ENCODE assay signal across 23 mouse cellular contexts in genomic region chr19:45394078-45394477, GRCm38 (mm10). TPM values are rescaled to one million over a fixed set of nuclear protein-coding genes. Genes with fewer than 3 reads are reported as not detected.
DNase-seq lines count a peak whose midpoint lies in the region; ATAC-seq and TF ChIP-seq lines count a peak whose summit lies in the region.
"Had no signal": no experiment of that assay in that cellular context is flagged by ENCODE, and none has a peak within 500 bp of the region (broad histone marks: within the 10 kb centered on the region; RNA-seq: fewer than 3 reads in every experiment).

No protein-coding gene starts in this region.

- ATAC-seq in hindbrain, embryonic 13.5 days (ENCODE audit: low FRiP score) = no peak
- ATAC-seq in hindbrain, embryonic 16.5 days = no peak
- ATAC-seq in midbrain, embryonic 16.5 days = no peak
- ATAC-seq: CD4-positive, CD25-positive, alpha-beta regulatory T cell, adult 4 months; forebrain, embryonic 13.5 days; forebrain, embryonic 15.5 days; forebrain, postnatal 0 days had no signal

- WGBS in hindbrain, embryonic 13.5 days = 77% methylated on average over 7 of the region's 7 CpGs
- WGBS in hindbrain, embryonic 16.5 days = 72% methylated on average over 7 of the region's 7 CpGs
- 80% methylated on average over 7 of the region's 7 CpGs for WGBS in midbrain, embryonic 16.5 days
- 88% methylated on average over 7 of the region's 7 CpGs for WGBS in midbrain, embryonic 10.5 days

- no peak for TF ChIP-seq RAD21 in MEL (IDR thresholded peaks at IDR 0.05; ENCODE audit: low read depth, low read length)

- H3K4me3 ChIP-seq in hindbrain, embryonic 13.5 days = no peak overlapping the region
- no peak overlapping the region for H3K4me3 ChIP-seq in hindbrain, embryonic 16.5 days (ENCODE audit: low read length)
- no peak overlapping the region for H3K4me3 ChIP-seq in midbrain, embryonic 16.5 days (ENCODE audit: low read depth, low read length)
- no peak overlapping the region for H3K4me3 ChIP-seq in midbrain, embryonic 10.5 days
- no peak overlapping the region for H3K4me3 ChIP-seq in MEL (ENCODE audit: control insufficient read depth in 1 of 2, insufficient read depth in 1 of 2, low read depth in 2 of 2, low read length in 2 of 2)
- H3K4me3 ChIP-seq: embryonic facial prominence, embryonic 10.5 days; embryonic facial prominence, embryonic 12.5 days; forebrain, embryonic 13.5 days; forebrain, embryonic 15.5 days had no signal

- H3K4me2 ChIP-seq in hindbrain, embryonic 13.5 days = no peak overlapping the region
- H3K4me2 ChIP-seq in hindbrain, embryonic 16.5 days (ENCODE audit: low read length) = no peak overlapping the region
- H3K4me2 ChIP-seq in midbrain, embryonic 16.5 days (ENCODE audit: low read length) = no peak overlapping the region
- H3K4me2 ChIP-seq: embryonic facial prominence, embryonic 12.5 days; forebrain, embryonic 13.5 days; forebrain, embryonic 15.5 days had no signal

- TF ChIP-seq EP300 in MEL (IDR thresholded peaks at IDR 0.05; ENCODE audit: low read depth in 1 of 2, low read length in 2 of 2) = no peak

- H3K27ac ChIP-seq in hindbrain, embryonic 13.5 days = peak overlapping the region; percentile 26; the same call in 1 of the 2 replicates
- no peak overlapping the region for H3K27ac ChIP-seq in hindbrain, embryonic 16.5 days (ENCODE audit: low read depth, low read length)
- H3K27ac ChIP-seq in midbrain, embryonic 16.5 days (ENCODE audit: low read length) = 0 out of 2 replicates have a peak overlapping the region, but pooled peaks have one; percentile 2
- no peak overlapping the region for H3K27ac ChIP-seq in midbrain, embryonic 10.5 days (replicated peaks)
- H3K27ac ChIP-seq in MEL (ENCODE audit: control insufficient read depth, low read depth, low read length) = no peak overlapping the region
- H3K27ac ChIP-seq: embryonic facial prominence, embryonic 10.5 days; embryonic facial prominence, embryonic 12.5 days; forebrain, embryonic 13.5 days; forebrain, embryonic 15.5 days had no signal

- no peak for TF ChIP-seq CTCF in MEL (IDR thresholded peaks at IDR 0.05 in 2 of 3, conservative IDR thresholded peaks at IDR 0.05 in 1 of 3; ENCODE audit: control insufficient read depth in 1 of 3, insufficient read depth in 1 of 3, low read depth in 2 of 3, low read length in 3 of 3, poor library complexity in 1 of 3, severe bottlenecking in 1 of 3)

- peaks cover 5% of the 10 kb centered on the region for H3K4me1 ChIP-seq in hindbrain, embryonic 13.5 days (replicated peaks)
- no peaks in the 10 kb centered on the region; the same call in 1 of the 2 replicates for H3K4me1 ChIP-seq in hindbrain, embryonic 16.5 days (ENCODE audit: control insufficient read depth, insufficient read depth, low read depth, low read length)
- no peaks in the 10 kb centered on the region for H3K4me1 ChIP-seq in midbrain, embryonic 16.5 days (ENCODE audit: control insufficient read depth, insufficient read depth, low read length)
- H3K4me1 ChIP-seq in midbrain, embryonic 10.5 days = 0 out of 2 replicates have a peak, but pooled peaks cover 3% of the 10 kb centered on the region
- no peaks in the 10 kb centered on the region for H3K4me1 ChIP-seq in MEL (ENCODE audit: control insufficient read depth in 1 of 2, insufficient read depth in 2 of 2, low read length in 2 of 2)
- H3K4me1 ChIP-seq: embryonic facial prominence, embryonic 10.5 days; embryonic facial prominence, embryonic 12.5 days; forebrain, embryonic 13.5 days; forebrain, embryonic 15.5 days had no signal

- no peaks in the 10 kb centered on the region for H3K27me3 ChIP-seq in hindbrain, embryonic 13.5 days
- no peaks in the 10 kb centered on the region for H3K27me3 ChIP-seq in hindbrain, embryonic 16.5 days (replicated peaks; ENCODE audit: control insufficient read depth, insufficient read depth, low read length)
- no peaks in the 10 kb centered on the region for H3K27me3 ChIP-seq in midbrain, embryonic 16.5 days (ENCODE audit: control insufficient read depth, insufficient read depth, low read depth, low read length)
- no peaks in the 10 kb centered on the region for H3K27me3 ChIP-seq in midbrain, embryonic 10.5 days (ENCODE audit: low read depth, poor library complexity, severe bottlenecking)
- H3K27me3 ChIP-seq in MEL (ENCODE audit: control insufficient read depth in 1 of 2, insufficient read depth in 2 of 2, low read length in 2 of 2) = no peaks in the 10 kb centered on the region
- H3K27me3 ChIP-seq: embryonic facial prominence, embryonic 12.5 days; forebrain, embryonic 13.5 days; forebrain, embryonic 15.5 days had no signal

- no peak for TF ChIP-seq POLR2A in MEL (IDR thresholded peaks at IDR 0.05; ENCODE audit: control insufficient read depth in 1 of 2, insufficient read depth in 1 of 2, low read depth in 1 of 2, low read length in 2 of 2, poor library complexity in 1 of 2)

- H3K9me3 ChIP-seq in hindbrain, embryonic 13.5 days = no peaks in the 10 kb centered on the region
- no peaks in the 10 kb centered on the region for H3K9me3 ChIP-seq in hindbrain, embryonic 16.5 days (ENCODE audit: control insufficient read depth, low read length)
- no peaks in the 10 kb centered on the region for H3K9me3 ChIP-seq in midbrain, embryonic 16.5 days (replicated peaks; ENCODE audit: control insufficient read depth, low read length, poor library complexity, severe bottlenecking)
- no peaks in the 10 kb centered on the region for H3K9me3 ChIP-seq in midbrain, embryonic 10.5 days (replicated peaks)
- no peaks in the 10 kb centered on the region for H3K9me3 ChIP-seq in MEL (replicated peaks; ENCODE audit: insufficient read depth, low read length)
- H3K9me3 ChIP-seq: embryonic facial prominence, embryonic 10.5 days; embryonic facial prominence, embryonic 12.5 days; forebrain, embryonic 13.5 days; forebrain, embryonic 15.5 days; G1E had no signal

- no peak for DNase-seq in midbrain, embryonic 10.5 days (ENCODE audit: low spot score)
- no peak for DNase-seq in MEL (ENCODE audit: low read depth, low spot score)
- no peak for DNase-seq in cerebellum, postnatal 4 days (ENCODE audit: low spot score in 2 of 2)
- DNase-seq: adrenal gland, adult 2 months; adrenal gland, postnatal 10 days; adrenal gland, postnatal 25 days; B cell, adult 2 months; cerebellum, adult 11 months; cerebellum, adult 18-20 months; cerebellum, adult 8-10 months; cerebellum, adult 9-11 months; cerebellum, postnatal 14 days; cerebellum, postnatal 36 days; forebrain, postnatal 0 days had no signal

- H3K9ac ChIP-seq in hindbrain, embryonic 13.5 days = no peak overlapping the region
- no peak overlapping the region for H3K9ac ChIP-seq in hindbrain, embryonic 16.5 days (ENCODE audit: low read depth, low read length)
- H3K9ac ChIP-seq in midbrain, embryonic 16.5 days (ENCODE audit: low read depth, low read length) = no peak overlapping the region
- no peak overlapping the region for H3K9ac ChIP-seq in MEL (ENCODE audit: control insufficient read depth, low read depth, low read length, poor library complexity, severe bottlenecking)
- H3K9ac ChIP-seq: embryonic facial prominence, embryonic 12.5 days; forebrain, embryonic 13.5 days; forebrain, embryonic 15.5 days; forebrain, postnatal 0 days had no signal

- H3K79me2 ChIP-seq in MEL (ENCODE audit: control insufficient read depth, insufficient read depth, low read length, poor library complexity) = no peaks in the 10 kb centered on the region

- peaks cover 5% of the 10 kb centered on the region; the same call in 1 of the 2 replicates for H3K36me3 ChIP-seq in hindbrain, embryonic 13.5 days
- H3K36me3 ChIP-seq in hindbrain, embryonic 16.5 days (ENCODE audit: control insufficient read depth, insufficient read depth, low read length) = no peaks in the 10 kb centered on the region; the same call in 1 of the 2 replicates
- H3K36me3 ChIP-seq in midbrain, embryonic 16.5 days (ENCODE audit: control insufficient read depth, insufficient read depth, low read length) = no peaks in the 10 kb centered on the region
- H3K36me3 ChIP-seq in midbrain, embryonic 10.5 days = 0 out of 2 replicates have a peak, but pooled peaks cover 4% of the 10 kb centered on the region
- no peaks in the 10 kb centered on the region for H3K36me3 ChIP-seq in MEL (ENCODE audit: control insufficient read depth in 1 of 2, insufficient read depth in 2 of 2, low read length in 2 of 2)

TF ChIP-seq in MEL, 35 proteins besides CTCF, POLR2A, EP300 and RAD21:
- no peak for TF ChIP-seq NELFE (IDR thresholded peaks at IDR 0.05; ENCODE audit: low read depth, low read length)
- no peak for TF ChIP-seq SIN3A (IDR thresholded peaks at IDR 0.05; ENCODE audit: low read length)
- peak; percentile 83 for TF ChIP-seq MAFK (IDR thresholded peaks at IDR 0.05; ENCODE audit: borderline replicate concordance, low read depth, low read length)
- TF ChIP-seq USF1 (IDR thresholded peaks at IDR 0.05; ENCODE audit: low read depth, low read length) = no peak
- TF ChIP-seq MYB (IDR thresholded peaks at IDR 0.05; ENCODE audit: low read depth, low read length) = no peak
- no peak for TF ChIP-seq MAX (IDR thresholded peaks at IDR 0.05; ENCODE audit: low read length)
TF ChIP-seq in MEL: peak in this region for 1.

RNA-seq across cellular contexts. Expression of gene Btrc, which starts 30.5 kb away (rescaled TPM):
- 67.5 and 71.6 TPM in 2 replicates for polyA plus RNA-seq in hindbrain, embryonic 13.5 days (2015; fragmentation: Nextera tagmentation; extraction: Ambion mirVana)
- 63.4 and 69.2 TPM in 2 replicates for polyA plus RNA-seq in hindbrain, embryonic 16.5 days (2015; fragmentation: Nextera tagmentation; extraction: Ambion mirVana)
- polyA plus RNA-seq in midbrain, embryonic 16.5 days (2015; fragmentation: Nextera tagmentation; extraction: Ambion mirVana) = 64.3 and 66.5 TPM in 2 replicates
- polyA plus RNA-seq in midbrain, embryonic 10.5 days (2016; fragmentation: Nextera tagmentation; extraction: Ambion mirVana) = 43.1 and 57.5 TPM in 2 replicates
- total RNA-seq in MEL (2012; rRNA removed) = 14.2 and 16.4 TPM in 2 replicates
- 10 to 100 TPM in 1 of 2 experiments, not detected in 1; 30.3 TPM for polyA plus RNA-seq in MEL (2012; ENCODE audit: insufficient read depth in 1 of 2, insufficient read length in 2 of 2, low read depth in 1 of 2, low replicate concordance in 2 of 2, missing spikeins in 1 of 2)

Comparison
In these comparisons a context has a peak if more than half of its experiments do, and no peak if none do; other contexts are left out.
1. H3K27ac ChIP-seq: peak in hindbrain, embryonic 13.5 days (single experiment) and midbrain, embryonic 16.5 days (single experiment); none in hindbrain, embryonic 16.5 days (single experiment), midbrain, embryonic 10.5 days (single experiment) and MEL (single experiment).